Mouse (Mus musculus): ENCODE data around the gene Slc4a1. TPM values are rescaled to one million over a fixed set of nuclear protein-coding genes. Genes with fewer than 3 reads are reported as not detected.

Gene Slc4a1
- polyA plus RNA-seq, 1 experiment from 2014 or later: 5.6 TPM

- H3K4me2 ChIP-seq (ENCODE audit: low read length): 0 out of 2 replicates have a peak overlapping the region, but pooled peaks have one; percentile 75
- WGBS: 84% methylated on average over 18 of the region's 18 CpGs
- no peak for ATAC-seq (ENCODE audit: insufficient number of reproducible peaks, insufficient read depth, low FRiP score, low read depth)
These were observed 38.4 kb upstream of the Slc4a1 start for GRCm38 (mm10) chr11:102404161-102405010.

GRCm38 (mm10) chr11:102403657-102404056, 37.7 kb upstream of the Slc4a1 start:
- Histone ChIP-seq H3K36me3 (ENCODE audit: control insufficient read depth, insufficient read depth, low read length) (peaks cover 41% of the 10 kb centered on the region), H3K27me3 (ENCODE audit: control insufficient read depth, insufficient read depth, low read length) (peaks cover 28% of the 10 kb centered on the region), H3K9me3 (ENCODE audit: control insufficient read depth, low read length) (no peaks in the 10 kb centered on the region), H3K4me3 (ENCODE audit: control insufficient read depth in 1 of 2, insufficient read depth in 1 of 2, low read depth in 1 of 2, low read length in 2 of 2) (no peak overlapping the region), H3K4me1 (ENCODE audit: control insufficient read depth in 2 of 2, insufficient read depth in 2 of 2, low read length in 2 of 2) (peaks cover 13 to 23% of the 10 kb centered on the region in 2 experiments), H3K27ac (replicated peaks in 1 of 2; ENCODE audit: control insufficient read depth in 1 of 2, insufficient read depth in 1 of 2, low read depth in 2 of 2, low read length in 2 of 2) (no peak overlapping the region), H3K4me2 (ENCODE audit: low read length) (no peak overlapping the region), H3K9ac (ENCODE audit: low read length) (no peak overlapping the region)
- ATAC-seq (ENCODE audit: insufficient number of reproducible peaks, insufficient read depth, low FRiP score, low read depth): no peak
- 93% methylated on average over 11 of the region's 11 CpGs for WGBS

More at GRCm38 (mm10) chr11:102404161-102405010, 38.4 kb upstream of the Slc4a1 start:
- Histone ChIP-seq H3K4me3 (ENCODE audit: control insufficient read depth in 1 of 2, insufficient read depth in 1 of 2, low read depth in 1 of 2, low read length in 2 of 2) (no peak overlapping the region), H3K27ac (replicated peaks in 1 of 2; ENCODE audit: control insufficient read depth in 1 of 2, insufficient read depth in 1 of 2, low read depth in 2 of 2, low read length in 2 of 2) (no peak overlapping the region), H3K9ac (ENCODE audit: low read length) (no peak overlapping the region; the same call in 1 of the 2 replicates), H3K4me1 (ENCODE audit: control insufficient read depth in 2 of 2, insufficient read depth in 2 of 2, low read length in 2 of 2) (peaks cover 13 to 24% of the 10 kb centered on the region in 2 experiments), H3K27me3 (ENCODE audit: control insufficient read depth, insufficient read depth, low read length) (peaks cover 21% of the 10 kb centered on the region), H3K36me3 (ENCODE audit: control insufficient read depth, insufficient read depth, low read length) (peaks cover 41% of the 10 kb centered on the region), H3K9me3 (ENCODE audit: control insufficient read depth, low read length) (no peaks in the 10 kb centered on the region)

- H3K4me1 ChIP-seq (ENCODE audit: control insufficient read depth in 2 of 2, insufficient read depth in 2 of 2, low read length in 2 of 2): peaks cover 13 to 23% of the 10 kb centered on the region in 2 experiments
- H3K9ac ChIP-seq (ENCODE audit: low read length): no peak overlapping the region
- no peak overlapping the region for H3K4me2 ChIP-seq (ENCODE audit: low read length)
- no peaks in the 10 kb centered on the region for H3K9me3 ChIP-seq (ENCODE audit: control insufficient read depth, low read length)
- ATAC-seq (ENCODE audit: insufficient number of reproducible peaks, insufficient read depth, low FRiP score, low read depth): no peak
- no peak overlapping the region for H3K27ac ChIP-seq (replicated peaks in 1 of 2; ENCODE audit: control insufficient read depth in 1 of 2, insufficient read depth in 1 of 2, low read depth in 2 of 2, low read length in 2 of 2)
- no peak overlapping the region for H3K4me3 ChIP-seq (ENCODE audit: control insufficient read depth in 1 of 2, insufficient read depth in 1 of 2, low read depth in 1 of 2, low read length in 2 of 2)
- WGBS: 50% methylated on average over 12 of the region's 12 CpGs
- peaks cover 41% of the 10 kb centered on the region for H3K36me3 ChIP-seq (ENCODE audit: control insufficient read depth, insufficient read depth, low read length)
- peaks cover 41% of the 10 kb centered on the region for H3K27me3 ChIP-seq (ENCODE audit: control insufficient read depth, insufficient read depth, low read length)
These were observed 36.0 kb upstream of the Slc4a1 start for GRCm38 (mm10) chr11:102401898-102402500.

GRCm38 (mm10) chr11:102400513-102401084, 34.6 kb upstream of the Slc4a1 start:
- no peak overlapping the region for H3K4me3 ChIP-seq (ENCODE audit: control insufficient read depth in 1 of 2, insufficient read depth in 1 of 2, low read depth in 1 of 2, low read length in 2 of 2)
- peaks cover 36% of the 10 kb centered on the region for H3K36me3 ChIP-seq (ENCODE audit: control insufficient read depth, insufficient read depth, low read length)
- H3K9me3 ChIP-seq (ENCODE audit: control insufficient read depth, low read length): no peaks in the 10 kb centered on the region
- no peak overlapping the region for H3K27ac ChIP-seq (replicated peaks in 1 of 2; ENCODE audit: control insufficient read depth in 1 of 2, insufficient read depth in 1 of 2, low read depth in 2 of 2, low read length in 2 of 2)
- no peak overlapping the region for H3K9ac ChIP-seq (ENCODE audit: low read length)
- H3K4me1 ChIP-seq (ENCODE audit: control insufficient read depth in 2 of 2, insufficient read depth in 2 of 2, low read length in 2 of 2): peaks cover 4 to 13% of the 10 kb centered on the region in 2 experiments; a peak in 3 of 4 replicates
- WGBS: 17% methylated on average over 12 of the region's 12 CpGs
- H3K27me3 ChIP-seq (ENCODE audit: control insufficient read depth, insufficient read depth, low read length): peaks cover 52% of the 10 kb centered on the region
- ATAC-seq (ENCODE audit: insufficient number of reproducible peaks, insufficient read depth, low FRiP score, low read depth): no peak
- no peak overlapping the region for H3K4me2 ChIP-seq (ENCODE audit: low read length)

GRCm38 (mm10) chr11:102399610-102400072, 33.6 kb upstream of the Slc4a1 start:
- peak overlapping the region; percentile 56 for H3K4me2 ChIP-seq (ENCODE audit: low read length)
- H3K36me3 ChIP-seq (ENCODE audit: control insufficient read depth, insufficient read depth, low read length): peaks cover 26% of the 10 kb centered on the region
- peaks cover 0 to 5% of the 10 kb centered on the region in 2 experiments; a peak in 2 of 4 replicates for H3K4me1 ChIP-seq (ENCODE audit: control insufficient read depth in 2 of 2, insufficient read depth in 2 of 2, low read length in 2 of 2)
- H3K27me3 ChIP-seq (ENCODE audit: control insufficient read depth, insufficient read depth, low read length): peaks cover 62% of the 10 kb centered on the region
- H3K9ac ChIP-seq (ENCODE audit: low read length): peak overlapping the region; percentile 38; the same call in 1 of the 2 replicates
- H3K27ac ChIP-seq (replicated peaks in 1 of 2; ENCODE audit: control insufficient read depth in 1 of 2, insufficient read depth in 1 of 2, low read depth in 2 of 2, low read length in 2 of 2): no peak overlapping the region
- 2% methylated on average over 30 of the region's 34 CpGs for WGBS
- peak overlapping the region; percentile 1 to 34; a peak in 2 of 4 replicates for H3K4me3 ChIP-seq (ENCODE audit: control insufficient read depth in 1 of 2, insufficient read depth in 1 of 2, low read depth in 1 of 2, low read length in 2 of 2)
- ATAC-seq (ENCODE audit: insufficient number of reproducible peaks, insufficient read depth, low FRiP score, low read depth): no peak
- no peaks in the 10 kb centered on the region for H3K9me3 ChIP-seq (ENCODE audit: control insufficient read depth, low read length)

- no peak for ATAC-seq (ENCODE audit: insufficient number of reproducible peaks, insufficient read depth, low FRiP score, low read depth)
- no peaks in the 10 kb centered on the region for H3K9me3 ChIP-seq (ENCODE audit: control insufficient read depth, low read length)
- peaks cover 21% of the 10 kb centered on the region for H3K36me3 ChIP-seq (ENCODE audit: control insufficient read depth, insufficient read depth, low read length)
- no peak overlapping the region for H3K4me3 ChIP-seq (ENCODE audit: control insufficient read depth in 1 of 2, insufficient read depth in 1 of 2, low read depth in 1 of 2, low read length in 2 of 2)
- H3K4me2 ChIP-seq (ENCODE audit: low read length): peak overlapping the region; percentile 56; the same call in 1 of the 2 replicates
- peaks cover 0 to 6% of the 10 kb centered on the region in 2 experiments; a peak in 3 of 4 replicates for H3K4me1 ChIP-seq (ENCODE audit: control insufficient read depth in 2 of 2, insufficient read depth in 2 of 2, low read length in 2 of 2)
- H3K27me3 ChIP-seq (ENCODE audit: control insufficient read depth, insufficient read depth, low read length): peaks cover 63% of the 10 kb centered on the region
- H3K9ac ChIP-seq (ENCODE audit: low read length): no peak overlapping the region
- 17% methylated on average over 15 of the region's 15 CpGs for WGBS
- no peak overlapping the region for H3K27ac ChIP-seq (replicated peaks in 1 of 2; ENCODE audit: control insufficient read depth in 1 of 2, insufficient read depth in 1 of 2, low read depth in 2 of 2, low read length in 2 of 2)
These were observed 33.1 kb upstream of the Slc4a1 start for GRCm38 (mm10) chr11:102399107-102399506.

GRCm38 (mm10) chr11:102398007-102398825, 32.2 kb upstream of the Slc4a1 start:
- ATAC-seq (ENCODE audit: insufficient number of reproducible peaks, insufficient read depth, low FRiP score, low read depth): no peak
- Histone ChIP-seq H3K27me3 (ENCODE audit: control insufficient read depth, insufficient read depth, low read length) (peaks cover 63% of the 10 kb centered on the region), H3K36me3 (ENCODE audit: control insufficient read depth, insufficient read depth, low read length) (peaks cover 12% of the 10 kb centered on the region), H3K27ac (replicated peaks in 1 of 2; ENCODE audit: control insufficient read depth in 1 of 2, insufficient read depth in 1 of 2, low read depth in 2 of 2, low read length in 2 of 2) (no peak overlapping the region), H3K4me2 (ENCODE audit: low read length) (no peak overlapping the region), H3K9ac (ENCODE audit: low read length) (no peak overlapping the region), H3K4me1 (ENCODE audit: control insufficient read depth in 2 of 2, insufficient read depth in 2 of 2, low read length in 2 of 2) (peaks cover 4 to 14% of the 10 kb centered on the region in 2 experiments; a peak in 3 of 4 replicates), H3K9me3 (ENCODE audit: control insufficient read depth, low read length) (no peaks in the 10 kb centered on the region), H3K4me3 (ENCODE audit: control insufficient read depth in 1 of 2, insufficient read depth in 1 of 2, low read depth in 1 of 2, low read length in 2 of 2) (no peak overlapping the region)
- WGBS: 70% methylated on average over 20 of the region's 20 CpGs

All from heart, embryonic 14.5 days (tissue).